Mouse (Mus musculus) common myeloid progenitor, adult 5-6 weeks (primary cell): ENCODE data around the gene Nup85. TPM values are rescaled to one million over a fixed set of nuclear protein-coding genes. Genes with fewer than 3 reads are reported as not detected.

Source experiments
- ATAC-seq: replicated peaks from 2 replicates; pipeline ENCODE4 v1.8.0; 2016; ENCODE audit warnings: low read depth, mild to moderate bottlenecking, moderate TSS enrichment, inconsistent platforms; ENCODE audit not compliant: poor library complexity, severe bottlenecking
- total RNA-seq: library from RNA; stranded (forward); fragments of 200-1000, 187-1606 nt; gene quantifications from 2 replicates; pipeline ENCODE4 v1.2.3, GENCODE M21; 2017

The Nup85 gene
- total RNA-seq, 1 experiment from 2014 or later, result 147 TPM

DNA sequence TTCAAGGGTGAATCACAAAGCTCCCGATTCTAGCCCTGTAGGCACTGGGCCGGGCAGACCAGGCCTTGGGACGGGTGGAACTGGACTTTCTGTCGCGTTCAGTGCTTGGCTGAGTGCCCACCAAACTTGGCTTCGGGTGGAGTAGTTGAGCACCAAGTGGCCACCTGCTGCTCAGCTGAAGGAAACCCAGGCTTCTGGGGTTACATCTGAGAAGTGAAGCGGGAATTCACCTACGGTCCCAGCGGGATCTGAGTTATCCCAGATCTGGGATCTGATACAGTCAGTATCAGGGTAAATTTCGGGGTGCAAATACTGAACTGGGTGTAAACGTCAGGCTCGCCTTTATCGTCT, 47.8 kb downstream of the Nup85 start:
- peak; percentile 19 for ATAC-seq

DNA sequence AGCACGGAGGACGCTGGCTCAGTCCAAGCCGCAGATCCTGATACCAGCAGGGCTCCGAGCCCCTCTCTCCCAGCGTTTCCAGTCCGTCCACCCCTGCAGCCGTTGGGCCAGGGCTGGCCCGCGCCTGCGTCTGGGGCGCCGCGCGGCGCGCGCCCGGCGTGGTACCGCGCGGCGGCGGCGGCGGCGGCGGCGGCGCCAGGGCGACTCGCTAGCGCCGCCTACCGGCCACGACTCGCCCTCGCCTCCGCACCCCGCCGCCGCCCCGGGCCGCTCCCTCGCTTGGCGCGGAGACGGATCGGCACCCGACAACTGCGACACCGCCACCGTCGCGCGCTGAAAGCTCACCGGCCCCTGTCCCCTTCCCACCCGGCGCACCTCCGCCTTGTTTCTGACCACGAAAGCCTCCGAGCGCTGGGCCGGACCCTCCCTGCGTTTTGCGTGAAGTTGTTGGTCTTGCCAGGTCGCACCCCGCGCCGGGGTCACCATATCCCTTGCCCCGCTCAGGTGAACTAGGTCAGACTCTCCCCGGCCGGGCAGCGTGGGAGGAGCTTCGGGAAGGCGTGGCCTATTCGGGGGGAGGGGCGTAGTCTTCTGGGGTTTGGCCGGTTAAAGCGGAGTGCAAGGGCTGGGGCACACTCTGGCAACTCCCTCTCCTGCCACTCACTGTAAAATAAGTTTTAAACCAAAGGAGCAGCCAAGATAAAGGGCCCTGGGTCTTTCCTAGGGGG, 48.3 kb downstream of the Nup85 start, which contains the start of gene Mif4gd:
TSS of gene Mif4gd (minus strand) at position 560 of the 728 bp plus-strand sequence.
- ATAC-seq, result peak; percentile 84

DNA sequence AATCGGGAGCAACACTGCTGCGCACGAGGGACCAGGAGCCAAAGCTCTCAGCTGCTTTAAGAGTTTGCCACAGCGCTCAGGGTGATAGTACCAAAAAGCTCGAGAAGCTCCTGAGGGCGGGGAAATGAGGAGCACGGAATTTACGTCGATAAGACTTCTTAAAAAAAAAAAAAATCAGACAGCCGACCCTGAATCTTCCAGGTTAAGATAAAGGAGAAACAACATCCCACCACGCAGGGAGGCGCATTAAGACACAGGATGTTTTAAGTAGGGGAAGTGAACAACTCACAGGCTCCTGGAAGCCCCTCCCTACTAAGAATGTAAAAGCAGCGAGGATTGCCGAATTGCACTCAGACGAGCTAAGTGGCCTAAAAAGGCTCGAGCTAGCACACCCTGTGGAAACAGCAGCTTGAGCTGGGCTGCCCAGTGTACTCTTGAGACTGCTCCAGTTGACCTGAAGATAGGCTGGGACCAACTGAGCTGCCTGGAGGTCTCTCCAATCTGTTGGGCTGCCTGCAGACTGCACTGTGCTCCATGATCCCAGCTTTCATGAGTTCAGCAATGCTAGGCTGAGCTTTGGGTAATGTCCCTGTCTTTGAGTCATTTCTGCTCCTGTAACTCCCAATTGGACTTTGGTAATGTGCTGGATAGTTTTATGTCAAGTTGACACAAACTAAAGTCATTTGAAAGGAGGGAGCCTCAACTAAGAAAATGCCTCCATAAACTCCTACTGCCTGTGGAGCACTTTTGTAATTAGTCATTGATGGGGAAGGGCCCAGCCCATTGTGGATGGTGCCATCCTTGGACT, 49.1 kb downstream of the Nup85 start:
- peak; percentile 22 for ATAC-seq

DNA sequence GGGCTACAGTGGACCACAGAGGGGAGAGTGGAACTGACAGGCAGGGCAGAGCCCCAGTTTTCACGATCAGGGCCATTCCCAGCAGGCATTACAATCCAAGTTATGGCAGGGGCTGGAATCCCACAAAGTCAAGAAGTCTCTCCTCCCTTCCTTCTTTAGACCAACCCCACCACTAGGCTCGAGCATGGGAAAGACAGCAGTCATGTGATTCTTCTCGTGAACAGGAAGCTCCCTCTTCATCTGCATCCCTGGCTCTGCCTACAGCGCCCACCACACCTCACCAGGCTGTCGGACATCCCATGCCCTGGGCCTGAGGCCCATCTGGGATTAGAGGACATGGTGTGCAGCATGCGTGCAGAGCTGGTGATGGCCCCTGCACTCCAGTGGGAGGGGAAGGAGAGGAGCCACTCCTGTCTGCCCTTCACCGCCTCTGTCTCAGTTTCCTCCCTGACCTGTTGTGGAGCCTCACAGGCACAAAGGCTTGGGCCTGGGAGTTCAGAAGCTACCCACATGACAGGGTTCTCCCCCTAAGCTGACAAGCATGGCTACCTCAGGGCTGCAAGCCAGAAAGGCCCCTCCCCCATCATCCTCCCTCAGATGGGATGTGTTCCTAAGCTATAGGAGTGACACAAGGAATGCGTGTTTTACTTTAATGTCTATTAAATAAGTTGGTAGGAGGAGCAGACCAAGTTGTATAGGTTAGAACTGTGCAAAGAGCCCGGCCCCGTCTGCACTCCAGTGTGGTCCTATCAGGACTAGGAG, 50.3 kb downstream of the Nup85 start:
- no peak for ATAC-seq

DNA sequence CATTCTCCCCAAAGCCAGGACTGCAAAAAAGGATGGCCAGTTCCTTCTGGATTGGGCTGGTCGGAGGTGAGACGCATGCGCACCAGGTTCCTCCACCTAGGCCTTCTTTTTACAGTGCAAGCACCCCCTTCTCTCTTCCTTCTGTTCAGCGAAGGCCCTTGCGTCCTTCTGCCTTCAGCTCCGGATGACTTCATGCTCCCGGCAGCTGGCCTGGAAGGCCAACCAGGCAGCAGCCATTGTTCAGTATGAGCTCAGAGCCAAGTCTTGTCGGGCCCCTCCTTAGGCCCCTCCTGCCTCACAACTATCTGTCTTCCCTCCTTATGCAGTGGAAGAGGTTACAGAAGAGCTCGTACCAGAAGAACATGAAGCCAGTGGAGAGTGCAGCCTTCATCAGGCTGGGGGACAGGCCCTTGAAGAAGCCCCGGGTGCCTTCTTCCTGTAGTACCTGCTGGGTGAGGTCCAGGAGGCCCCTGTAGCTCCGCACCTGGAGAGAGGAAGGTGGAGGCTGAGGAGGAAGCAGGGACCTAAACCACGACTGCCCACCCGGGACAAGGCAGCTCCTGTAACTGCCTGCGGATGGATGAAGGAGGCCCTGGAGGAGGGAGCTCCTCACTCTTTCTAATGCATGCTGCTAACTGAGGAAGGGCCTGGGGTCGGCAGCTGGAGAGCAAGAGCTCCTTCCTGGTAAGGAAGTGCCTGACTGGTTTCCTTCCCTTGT, 51.0 kb downstream of the Nup85 start:
- ATAC-seq, result no peak

DNA sequence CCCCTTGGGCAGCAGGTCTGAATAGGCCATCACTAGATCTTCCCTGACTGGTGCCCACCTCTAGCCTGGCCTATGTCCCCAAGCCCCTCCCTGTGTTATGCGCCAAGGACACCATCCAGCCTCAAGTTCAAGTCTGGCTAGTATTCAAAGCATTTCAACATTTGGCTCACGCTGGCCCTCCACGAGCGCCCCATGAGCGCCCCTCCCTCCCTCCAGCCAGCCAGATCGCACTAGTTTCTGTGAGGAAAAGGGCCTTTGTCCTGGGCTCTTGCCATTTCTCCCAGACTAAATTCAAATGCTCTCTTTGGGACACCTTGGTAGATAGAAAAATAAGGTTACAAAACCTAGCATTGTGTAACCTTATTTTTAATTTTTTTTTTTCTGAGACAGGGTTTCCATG, 51.6 kb downstream of the Nup85 start:
- ATAC-seq, result no peak

DNA sequence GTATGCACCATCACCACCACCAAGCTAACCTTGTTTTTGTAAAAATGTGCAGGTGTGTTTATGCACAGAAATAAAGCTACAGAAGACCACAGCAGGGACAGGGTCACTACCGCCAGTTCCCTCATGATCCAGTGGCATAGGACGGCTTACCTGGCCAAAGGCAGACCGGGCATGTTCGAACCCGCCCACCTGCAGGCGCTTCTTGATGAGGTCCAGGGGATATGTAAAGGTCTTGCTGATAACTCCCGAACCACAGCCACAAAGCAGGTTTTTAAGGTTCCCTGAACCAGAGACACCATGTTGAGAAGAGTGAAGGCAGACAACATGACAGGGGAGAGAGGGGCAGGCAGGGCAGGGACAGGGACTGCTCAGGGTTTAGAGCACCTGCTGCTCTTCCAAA, 52.1 kb downstream of the Nup85 start:
- ATAC-seq, result no peak

DNA sequence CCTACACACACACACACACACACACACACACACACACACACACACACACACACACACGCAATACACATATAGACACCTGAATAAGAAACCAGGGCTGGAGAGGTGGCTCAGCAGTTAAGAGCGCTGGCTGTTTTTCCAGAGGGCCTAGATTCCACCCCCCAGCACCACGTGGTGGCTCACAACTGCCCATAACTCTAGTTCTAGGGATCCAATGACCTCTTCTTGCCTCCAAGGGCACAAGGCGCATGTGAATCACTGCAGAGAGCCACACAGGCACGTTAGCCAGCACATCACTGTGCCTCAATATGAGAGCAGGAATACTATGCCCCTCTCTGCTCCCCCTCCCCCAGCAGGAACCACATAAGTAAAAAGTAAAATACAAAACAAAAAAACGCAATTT, 52.7 kb downstream of the Nup85 start:
- ATAC-seq, result no peak

DNA sequence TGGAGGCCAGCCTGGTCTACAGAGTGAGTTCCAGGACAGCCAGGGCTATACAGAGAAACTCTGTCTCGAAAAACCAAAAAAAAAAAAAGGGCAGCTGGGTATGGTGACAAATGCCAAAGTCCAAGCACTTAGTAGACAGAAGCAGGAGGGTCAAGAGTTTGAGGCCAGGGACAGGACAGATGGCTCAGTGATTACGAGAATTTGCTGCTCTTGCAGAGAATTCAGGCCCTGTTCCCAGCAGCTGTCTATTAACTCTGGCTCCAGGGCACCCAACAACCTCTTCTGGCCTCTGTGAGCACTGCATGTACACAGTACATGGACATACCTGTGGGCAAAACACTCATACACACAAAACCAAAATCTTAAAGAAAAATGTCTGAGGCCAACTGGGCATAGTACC, 53.8 kb downstream of the Nup85 start:
- ATAC-seq, result no peak

DNA sequence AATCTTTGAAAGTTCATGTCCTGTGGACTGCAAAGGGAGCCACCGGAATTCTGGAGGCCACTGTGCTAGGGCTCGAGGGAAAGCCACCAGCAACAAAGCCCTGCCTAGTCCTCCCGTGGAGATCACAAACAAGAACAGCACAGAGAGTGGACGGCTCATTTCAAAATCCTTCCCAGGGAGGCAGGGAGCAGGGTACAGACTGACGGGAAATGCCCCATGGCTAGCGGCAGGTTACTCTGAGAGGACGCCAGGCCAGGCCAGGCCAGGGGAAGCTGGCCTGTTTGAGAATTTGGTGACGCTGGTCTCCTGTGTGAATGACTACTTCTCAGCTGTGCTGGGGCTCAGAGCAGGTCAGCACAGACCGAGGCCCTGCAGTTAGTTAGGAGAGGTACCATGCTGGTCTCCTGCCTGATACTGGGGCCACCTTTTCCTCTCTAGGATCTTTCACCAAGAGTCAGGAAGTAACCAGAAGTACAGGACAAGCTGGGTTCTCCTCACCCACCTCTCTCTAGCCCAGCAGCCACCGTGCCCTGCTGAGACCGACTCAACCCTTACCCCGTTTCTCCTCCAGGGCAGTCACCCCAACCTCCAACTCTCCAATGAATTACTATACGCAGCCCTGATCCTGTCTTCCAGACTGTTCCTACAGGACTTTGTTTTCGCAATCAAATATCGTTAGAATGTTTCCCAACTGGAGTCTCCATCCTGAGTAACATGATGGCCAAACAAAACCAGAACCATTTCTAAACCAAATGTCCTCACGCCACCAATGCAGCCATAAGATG, 54.7 kb downstream of the Nup85 start:
- ATAC-seq, result no peak

DNA sequence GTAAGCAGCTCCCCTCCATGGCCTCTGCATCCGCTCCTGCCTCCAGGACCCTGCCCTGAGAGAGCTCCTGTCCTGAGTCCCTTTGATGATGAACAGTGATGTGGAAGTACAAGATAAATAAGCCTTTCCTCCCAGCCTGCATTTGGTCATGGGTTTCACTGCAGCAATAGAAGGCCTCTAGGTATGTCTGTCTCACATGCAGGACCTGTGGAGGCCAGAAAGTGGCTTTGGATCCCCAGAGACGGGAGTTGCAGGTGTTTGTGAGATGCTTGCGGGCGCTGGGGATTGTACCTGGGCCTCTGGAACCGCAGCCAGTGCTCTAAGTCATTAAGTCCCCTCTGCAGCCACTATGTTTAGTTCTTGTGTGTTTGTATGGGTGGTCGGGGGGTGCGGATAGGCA, 55.7 kb downstream of the Nup85 start:
- ATAC-seq, result no peak

DNA sequence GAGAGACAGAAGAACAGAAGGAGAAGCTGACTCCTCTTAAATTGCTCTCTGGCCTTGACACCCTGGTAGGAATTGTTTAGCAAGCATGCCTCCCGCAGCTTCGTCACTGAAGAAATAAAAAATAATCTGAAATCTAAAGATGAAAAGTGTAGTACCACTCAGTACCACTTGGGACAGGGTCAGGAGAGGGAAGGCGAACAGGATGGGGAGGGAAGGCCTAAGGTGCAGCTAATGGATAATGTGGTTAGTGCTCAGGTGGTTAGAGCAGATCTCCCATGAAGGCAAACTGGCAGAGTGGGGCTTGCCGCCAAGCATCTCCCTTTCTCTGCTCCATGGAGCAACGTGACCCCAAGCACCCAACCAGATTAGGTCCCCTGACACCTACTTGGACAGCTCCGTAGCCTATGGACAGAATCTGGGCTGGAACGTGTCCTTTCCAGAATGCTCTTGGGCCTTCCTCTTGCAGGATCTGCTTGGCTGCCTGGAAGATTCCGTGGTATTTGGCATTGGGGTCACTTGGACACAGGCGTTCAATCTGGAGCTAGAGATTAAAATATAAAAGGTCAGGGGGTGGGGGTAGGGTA, 59.3 kb downstream of the Nup85 start:
- ATAC-seq, result 0 out of 2 replicates have a peak, but pooled peaks have one; percentile 17

DNA sequence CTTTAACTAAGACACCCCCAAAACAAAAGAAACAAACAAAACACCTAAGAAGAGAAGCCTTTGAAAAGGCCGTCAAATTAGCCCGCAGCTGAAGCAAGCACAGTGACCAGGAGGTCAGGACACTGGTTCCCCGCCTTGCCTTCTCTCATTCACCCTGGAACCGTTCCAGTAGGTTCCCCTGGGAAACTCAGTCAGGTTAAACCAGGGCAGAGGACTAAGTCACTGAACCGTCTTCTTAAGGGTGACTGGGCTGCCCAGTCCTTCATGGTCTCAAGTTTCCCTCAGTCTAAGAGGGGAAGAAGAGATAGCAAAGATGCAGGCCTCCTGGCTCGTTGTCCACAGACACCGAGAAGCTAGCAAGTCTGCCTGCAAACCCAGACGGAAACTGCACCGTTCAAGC, 61.6 kb downstream of the Nup85 start:
- no peak for ATAC-seq

DNA sequence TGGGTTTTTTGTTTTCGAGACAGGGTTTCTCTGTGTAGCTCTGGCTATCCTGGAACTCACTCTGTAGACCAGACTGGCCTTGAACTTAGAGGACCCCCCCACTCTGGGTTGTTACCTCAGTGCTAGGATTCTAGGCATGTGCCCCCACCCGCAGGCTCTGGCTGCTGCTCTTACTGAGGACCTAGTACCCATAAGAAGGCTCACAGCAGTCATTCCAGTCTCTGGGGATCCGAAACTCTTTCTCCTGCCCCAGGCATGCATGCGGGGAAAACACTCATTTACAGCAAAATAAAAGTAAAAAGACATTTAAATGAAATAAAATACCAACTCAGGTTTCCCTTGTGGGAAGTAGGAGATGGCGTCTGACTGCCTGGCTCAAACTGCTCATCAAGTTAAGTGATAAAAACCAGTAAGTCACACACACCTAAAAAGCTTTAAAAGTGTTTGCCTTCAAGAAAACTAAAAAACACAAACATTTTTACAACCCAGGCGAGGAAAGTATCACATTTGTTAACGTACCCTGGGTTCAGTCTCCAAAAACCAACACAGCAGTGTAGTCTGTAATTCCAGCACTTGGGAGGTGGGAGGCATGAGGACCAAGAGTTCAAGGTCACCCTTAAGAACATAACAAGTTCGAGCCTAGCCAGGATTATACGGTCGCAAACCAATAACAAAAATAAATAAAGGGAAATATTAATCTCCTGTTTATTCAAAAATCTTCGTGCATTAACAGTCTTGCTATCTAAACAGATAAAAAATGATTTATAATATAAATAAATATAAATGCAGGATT, 62.8 kb downstream of the Nup85 start:
- no peak for ATAC-seq

DNA sequence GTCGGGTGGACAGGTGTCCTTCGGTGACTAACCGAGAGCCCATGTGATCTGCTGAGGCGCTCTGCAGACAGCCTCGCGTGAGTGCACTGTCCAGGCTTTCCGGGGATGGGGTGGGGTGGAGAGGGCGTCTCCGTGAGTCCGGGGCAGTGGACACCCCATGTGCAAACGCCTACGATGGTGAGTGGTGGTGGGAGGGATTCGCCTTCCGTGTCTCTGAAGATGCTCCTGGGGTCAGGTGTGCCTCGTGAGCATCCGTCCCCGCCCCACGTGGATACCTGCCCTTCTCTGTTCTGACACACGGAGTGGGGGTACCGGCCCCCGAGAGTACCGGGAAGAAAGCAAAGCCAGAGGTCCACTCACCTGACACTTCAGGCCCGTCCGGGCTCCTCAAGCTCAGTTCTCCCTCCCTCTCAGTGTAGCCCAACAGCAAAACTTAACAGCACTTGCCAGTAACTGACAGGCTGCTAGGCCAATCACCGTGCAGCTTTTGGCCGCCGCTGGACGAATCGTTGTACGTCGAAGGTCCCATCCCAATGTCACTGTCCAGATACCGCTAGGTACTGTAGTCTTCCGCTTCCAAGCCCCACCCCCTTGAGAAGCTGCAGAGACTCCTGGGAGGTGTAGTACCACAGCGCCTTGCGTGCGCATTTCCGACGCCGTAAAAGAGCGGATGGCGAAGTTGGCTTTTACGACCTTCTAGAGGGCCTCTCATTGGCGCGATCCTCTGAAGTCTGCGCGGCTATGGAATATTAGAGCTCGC, 63.7 kb downstream of the Nup85 start, which contains the start of gene Slc25a19:
TSS of gene Slc25a19 (minus strand) at position 591 of the 760 bp plus-strand sequence.
- peak; percentile 96 for ATAC-seq

DNA sequence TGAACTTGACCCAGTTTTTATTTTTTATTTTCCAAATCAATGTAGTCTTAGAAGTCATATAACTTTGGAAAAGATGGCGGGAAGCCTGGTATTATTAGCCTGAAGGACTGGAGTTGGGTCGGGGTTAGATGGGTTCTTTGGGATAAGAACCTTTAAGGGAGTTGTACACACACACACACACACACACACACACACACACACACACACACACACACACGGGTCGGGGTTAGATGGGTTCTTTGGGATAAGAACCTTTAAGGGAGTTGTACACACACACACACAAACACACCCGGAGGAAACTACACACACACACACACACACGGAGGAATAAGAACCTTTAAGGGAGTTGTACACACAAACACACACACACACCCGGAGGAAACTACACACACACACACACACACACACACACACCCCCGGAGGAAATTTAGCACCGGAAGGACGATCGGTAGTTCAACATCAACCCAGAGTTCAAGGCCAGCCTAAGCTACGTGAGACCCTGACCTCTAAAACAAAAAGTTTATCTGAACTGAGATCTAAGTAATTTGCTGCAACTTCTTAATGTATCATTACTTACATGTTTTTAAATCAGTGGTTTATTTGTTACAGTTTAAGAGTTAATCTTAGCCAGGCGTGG, 64.3 kb downstream of the Nup85 start:
- ATAC-seq, result no peak
